Comparison of ENCODE assay signal across 10 mouse cellular contexts in genomic region chr11:49754958-49755665, GRCm38 (mm10). TPM values are rescaled to one million over a fixed set of nuclear protein-coding genes. Genes with fewer than 3 reads are reported as not detected.
A peak's percentile ranks its signal among the peaks of the same experiment; 100 is the strongest.
DNase-seq lines count a peak whose midpoint lies in the region; ATAC-seq and TF ChIP-seq lines count a peak whose summit lies in the region.
"Had no signal": no experiment of that assay in that cellular context is flagged by ENCODE, and none has a peak within 500 bp of the region (broad histone marks: within the 10 kb centered on the region; RNA-seq: fewer than 3 reads in every experiment).

No protein-coding gene starts in this region.

- no peak overlapping the region for H3K4me2 ChIP-seq in heart, postnatal 0 days (ENCODE audit: low read depth, low read length)
- H3K4me2 ChIP-seq in limb, embryonic 12.5 days, result no peak overlapping the region

- no peaks in the 10 kb centered on the region for H3K27me3 ChIP-seq in heart, postnatal 0 days (ENCODE audit: control insufficient read depth, insufficient read depth, low read length)
- H3K27me3 ChIP-seq in limb, embryonic 12.5 days, result no peaks in the 10 kb centered on the region

- DNase-seq in 3134 (ENCODE audit: extremely low read depth, insufficient read length, low spot score), result peak; percentile 41
- peak; percentile 60 for DNase-seq in heart, postnatal 0 days (ENCODE audit: low spot score)
- DNase-seq in right cerebral cortex, postnatal 4 days, result no peak
- DNase-seq in layer of hippocampus, adult 11-12 months (ENCODE audit: low spot score), result no peak
- DNase-seq in right cerebral cortex, adult 18-20 months, result no peak

- peak overlapping the region; percentile 72 for H3K27ac ChIP-seq in heart, postnatal 0 days (ENCODE audit: low read depth)
- peak overlapping the region; percentile 12; the same call in 1 of the 2 replicates for H3K27ac ChIP-seq in limb, embryonic 12.5 days

- no peak overlapping the region for H3K4me3 ChIP-seq in heart, postnatal 0 days (ENCODE audit: low read depth, low read length)
- H3K4me3 ChIP-seq in limb, embryonic 12.5 days (replicated peaks), result no peak overlapping the region
- H3K4me3 ChIP-seq: erythroblast, embryonic 14.5 days had no signal

- H3K9me3 ChIP-seq in heart, postnatal 0 days (replicated peaks; ENCODE audit: control insufficient read depth, low read length), result no peaks in the 10 kb centered on the region
- no peaks in the 10 kb centered on the region for H3K9me3 ChIP-seq in limb, embryonic 12.5 days

- H3K9ac ChIP-seq in heart, postnatal 0 days (replicated peaks; ENCODE audit: low read depth, low read length), result no peak overlapping the region
- H3K9ac ChIP-seq in limb, embryonic 12.5 days (replicated peaks), result no peak overlapping the region

- no peaks in the 10 kb centered on the region for H3K36me3 ChIP-seq in heart, postnatal 0 days (replicated peaks; ENCODE audit: control insufficient read depth, insufficient read depth, low read length)
- no peaks in the 10 kb centered on the region for H3K36me3 ChIP-seq in limb, embryonic 12.5 days

- 0 out of 2 replicates have a peak, but pooled peaks have one; percentile 29 for ATAC-seq in common myeloid progenitor, adult 5-6 weeks (replicated peaks; ENCODE audit: low read depth, poor library complexity, severe bottlenecking)
- ATAC-seq in heart, postnatal 0 days (ENCODE audit: insufficient read depth, low read depth), result peak; percentile 67
- no peak for ATAC-seq in limb, embryonic 12.5 days (ENCODE audit: insufficient number of reproducible peaks, insufficient read depth, low FRiP score, low TSS enrichment, low read depth)
- no peak for ATAC-seq in inflammation-experienced regulatory T-cells, adult 6 months
- ATAC-seq: Patski had no signal

- no peaks in the 10 kb centered on the region; the same call in 1 of the 2 replicates for H3K4me1 ChIP-seq in heart, postnatal 0 days (ENCODE audit: control insufficient read depth, insufficient read depth)
- H3K4me1 ChIP-seq in limb, embryonic 12.5 days (replicated peaks), result peaks cover 3% of the 10 kb centered on the region; the same call in 1 of the 2 replicates

- no peak for TF ChIP-seq CTCF in heart, postnatal 0 days (IDR thresholded peaks at IDR 0.05; ENCODE audit: low read depth)

- TF ChIP-seq EP300 in heart, postnatal 0 days (IDR thresholded peaks at IDR 0.05; ENCODE audit: low read depth), result no peak

- 44% methylated on average over 12 of the region's 12 CpGs for WGBS in heart, postnatal 0 days
- WGBS in limb, embryonic 12.5 days, result 47% methylated on average over 12 of the region's 12 CpGs

RNA-seq across cellular contexts. Expression of gene Gfpt2, which starts 38.9 kb away (rescaled TPM):
- 0.97 and 2.5 TPM in 2 replicates for total RNA-seq in common myeloid progenitor, adult 5-6 weeks (2017)
- 6.1 and 10.8 TPM in 2 replicates for total RNA-seq in heart, postnatal 0 days (2014; rRNA removed; ENCODE audit: low replicate concordance)
- polyA plus RNA-seq in heart, postnatal 0 days (2015; fragmentation: Nextera tagmentation; extraction: Ambion mirVana), result 8.5 TPM in 2 replicates
- polyA plus RNA-seq in limb, embryonic 12.5 days (2016; fragmentation: Nextera tagmentation; extraction: Ambion mirVana), result 37.0 and 37.5 TPM in 2 replicates
- polyA plus RNA-seq in inflammation-experienced regulatory T-cells, adult 6 months (2017; shearing (Covaris generic)), result 1 to 10 TPM in 2 of 3 experiments, under 1 TPM in 1; 0.28 to 3.0 (median 1.3) TPM
- polyA plus RNA-seq: erythroblast, embryonic 14.5 days had no signal

RNA-seq across cellular contexts. Expression of gene Cnot6, which starts 42.6 kb away (rescaled TPM):
- 96.7 and 119 TPM in 2 replicates for total RNA-seq in common myeloid progenitor, adult 5-6 weeks (2017)
- 21.4 and 36.6 TPM in 2 replicates for total RNA-seq in heart, postnatal 0 days (2014; rRNA removed; ENCODE audit: low replicate concordance)
- 19.6 and 19.8 TPM in 2 replicates for polyA plus RNA-seq in heart, postnatal 0 days (2015; fragmentation: Nextera tagmentation; extraction: Ambion mirVana)
- 93.2 and 95.3 TPM in 2 replicates for polyA plus RNA-seq in limb, embryonic 12.5 days (2016; fragmentation: Nextera tagmentation; extraction: Ambion mirVana)
- polyA plus RNA-seq in inflammation-experienced regulatory T-cells, adult 6 months (2017; shearing (Covaris generic)), result 10 to 100 TPM; 24.2 to 29.7 (median 26.8) TPM

Comparison
In these comparisons a context has a peak if more than half of its experiments do, and no peak if none do; other contexts are left out.
1. DNase-seq: peak in 3134 (single experiment) and heart, postnatal 0 days (single experiment); none in right cerebral cortex, postnatal 4 days (single experiment), layer of hippocampus, adult 11-12 months (single experiment) and right cerebral cortex, adult 18-20 months (single experiment).
2. ATAC-seq: peak in common myeloid progenitor, adult 5-6 weeks (single experiment) and heart, postnatal 0 days (single experiment); none in limb, embryonic 12.5 days (single experiment) and inflammation-experienced regulatory T-cells, adult 6 months (single experiment).